Mouse (Mus musculus): Measurements from ENCODE around the gene Nkd2.
A peak's percentile ranks its signal among the peaks of the same experiment; 100 is the strongest.

GRCm38 (mm10) chr13:73822187-73822800, 25.1 kb downstream of the Nkd2 start:
- no peak for TF ChIP-seq EP300 (IDR thresholded peaks at IDR 0.05; ENCODE audit: insufficient read depth, low read depth, low read length)
- no peak for TF ChIP-seq POLR2A (IDR thresholded peaks at IDR 0.05; ENCODE audit: insufficient read depth, low read length)
- peak; percentile 63 for TF ChIP-seq CTCF (IDR thresholded peaks at IDR 0.05; ENCODE audit: low read depth, low read length)
